Mouse (Mus musculus): ENCODE results near the gene Vmn1r100. TPM values are rescaled to one million over a fixed set of nuclear protein-coding genes. Genes with fewer than 3 reads are reported as not detected.
"Not testable (repeated sequence)": the region's sequence is repeated elsewhere in the genome, so short reads cannot be mapped to it uniquely, and the experiment has no call there.

The Vmn1r100 gene
- total RNA-seq (2021): not detected

- DNase-seq; intact Hi-C loops (cut with DNase I): not testable (repeated sequence)
Observed at GRCm38 (mm10) chr7:20417642-20418041, at the start of gene Vmn1r100. Vmn1r100 (plus strand) TSS chr7:20417942.

GRCm38 (mm10) chr7:20375310-20375709 lies 42.4 kb upstream of the Vmn1r100 start, which contains the start of gene Gm5728:
Gm5728 (minus strand) TSS chr7:20375410.
- intact Hi-C loops (cut with DNase I); DNase-seq: not testable (repeated sequence)

- DNase-seq; intact Hi-C loops (cut with DNase I): not testable (repeated sequence)
Observed at GRCm38 (mm10) chr7:20442493-20442892, 24.8 kb downstream of the Vmn1r100 start, which contains the start of gene Vmn1r101. Vmn1r101 (minus strand) TSS chr7:20442593.

Other genes starting within 250 kb of the Vmn1r100 start
- gene Vmn1r94, start 249.6 kb upstream of the Vmn1r100 start, total RNA-seq (2021): not detected
- gene Vmn1r95, start 224.2 kb upstream of the Vmn1r100 start, total RNA-seq (2021): not detected
- not detected for gene Gm6164, start 212.3 kb upstream of the Vmn1r100 start, total RNA-seq (2021)
- not detected for gene Gm4498, start 184.1 kb upstream of the Vmn1r100 start, total RNA-seq (2021)
- not detected for gene Gm5890, start 155.1 kb upstream of the Vmn1r100 start, total RNA-seq (2021)
- not detected for gene Gm4133, start 83.9 kb upstream of the Vmn1r100 start, total RNA-seq (2021)
- not detected for gene Gm5728, start 42.5 kb upstream of the Vmn1r100 start, total RNA-seq (2021)
- gene Vmn1r101, start 24.7 kb downstream of the Vmn1r100 start, total RNA-seq (2021): not detected
- gene Gm10670, start 57.0 kb downstream of the Vmn1r100 start, total RNA-seq (2021): not detected
- gene Vmn1r103, start 92.6 kb downstream of the Vmn1r100 start, total RNA-seq (2021): not detected
- gene Vmn1r104, start 115.9 kb downstream of the Vmn1r100 start, total RNA-seq (2021): not detected
- gene Gm5726, start 127.8 kb downstream of the Vmn1r100 start, total RNA-seq (2021): not detected
- not detected for gene Gm4141, start 158.3 kb downstream of the Vmn1r100 start, total RNA-seq (2021)
- not detected for gene Gm4513, start 181.1 kb downstream of the Vmn1r100 start, total RNA-seq (2021)

Measured in heart, postnatal 10 days (tissue).